Mouse (Mus musculus) gastrocnemius, postnatal 36 days (tissue): ENCODE results near the gene Mgrn1. TPM values are rescaled to one million over a fixed set of nuclear protein-coding genes. Genes with fewer than 3 reads are reported as not detected.

Source experiments
- DNase-seq, 2 experiments: peaks; one replicate each; pipeline ENCODE4 v3.0.0; 2022
- intact Hi-C: fragments of 180-260 bp; cut with DNase I; formaldehyde crosslinking; loops from one replicate; pipeline ENCODE4 v1.15.1; 2025
- total RNA-seq, 2 experiments: library from RNA; stranded (reverse); gene quantifications; 2 replicates each; pipeline ENCODE4 v1.2.3; 2021

The Mgrn1 gene
- total RNA-seq, 2 experiments from 2014 or later, result 49.4 to 52.7 TPM

DNA sequence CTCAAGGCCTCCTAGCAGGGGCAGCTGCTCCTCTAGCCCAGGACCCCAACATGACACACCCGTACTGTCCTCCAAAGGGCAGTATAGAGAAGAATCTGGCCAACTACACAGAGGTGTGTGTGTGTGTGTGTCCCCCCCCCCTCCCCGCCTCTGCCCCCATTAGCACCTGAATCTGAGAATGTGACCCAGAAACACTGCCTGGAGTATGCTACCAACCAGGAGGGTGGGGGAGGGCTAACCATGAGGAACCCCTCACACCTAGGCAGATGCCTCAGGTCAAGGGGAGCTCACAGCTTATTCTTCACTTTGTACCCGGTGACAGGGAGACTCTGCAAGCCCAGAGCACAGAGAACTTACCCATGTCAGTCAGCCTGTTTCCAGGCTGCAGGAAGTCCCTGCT, 8.3 kb upstream of the Mgrn1 start:
- no peak for DNase-seq
- intact Hi-C loops, result loop anchor here (2.0 kb wide), 1 partner anchor 35 kb away; no protein-coding TSS in a partner anchor

DNA sequence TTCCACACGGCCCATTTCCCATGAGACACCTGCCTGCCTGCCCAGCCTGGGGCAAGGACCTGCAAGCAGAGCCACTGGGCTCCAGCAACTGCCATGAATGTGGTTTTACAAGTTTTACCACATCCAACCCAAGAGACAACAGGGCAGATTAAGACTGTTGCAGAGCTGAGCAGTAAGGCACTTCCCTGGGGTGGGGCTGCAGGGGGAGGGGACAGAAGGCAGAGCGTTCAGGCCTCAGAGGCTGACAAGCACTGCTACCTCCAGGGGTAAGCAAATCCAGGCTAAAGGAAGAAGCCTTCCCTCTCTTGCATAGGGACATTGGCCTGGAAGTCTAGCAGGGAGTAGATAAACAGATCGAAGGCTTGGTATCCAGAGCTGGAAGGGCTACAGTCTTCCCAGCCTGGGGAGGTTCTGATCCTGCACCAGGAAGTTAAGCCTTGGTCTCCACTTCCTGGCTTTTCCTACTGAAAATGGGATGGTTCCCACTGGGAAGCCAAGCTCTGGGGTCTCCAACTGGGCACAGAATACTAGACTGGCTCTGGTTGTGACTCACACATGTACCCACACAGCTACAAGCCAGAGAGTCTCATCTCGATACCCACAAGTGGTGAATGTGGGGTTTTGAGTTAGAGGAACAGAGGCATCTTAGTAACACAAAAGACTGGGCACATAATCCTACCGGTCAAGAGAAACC, 7.7 kb upstream of the Mgrn1 start:
- no peak for DNase-seq
- intact Hi-C loops, result no loop called here

DNA sequence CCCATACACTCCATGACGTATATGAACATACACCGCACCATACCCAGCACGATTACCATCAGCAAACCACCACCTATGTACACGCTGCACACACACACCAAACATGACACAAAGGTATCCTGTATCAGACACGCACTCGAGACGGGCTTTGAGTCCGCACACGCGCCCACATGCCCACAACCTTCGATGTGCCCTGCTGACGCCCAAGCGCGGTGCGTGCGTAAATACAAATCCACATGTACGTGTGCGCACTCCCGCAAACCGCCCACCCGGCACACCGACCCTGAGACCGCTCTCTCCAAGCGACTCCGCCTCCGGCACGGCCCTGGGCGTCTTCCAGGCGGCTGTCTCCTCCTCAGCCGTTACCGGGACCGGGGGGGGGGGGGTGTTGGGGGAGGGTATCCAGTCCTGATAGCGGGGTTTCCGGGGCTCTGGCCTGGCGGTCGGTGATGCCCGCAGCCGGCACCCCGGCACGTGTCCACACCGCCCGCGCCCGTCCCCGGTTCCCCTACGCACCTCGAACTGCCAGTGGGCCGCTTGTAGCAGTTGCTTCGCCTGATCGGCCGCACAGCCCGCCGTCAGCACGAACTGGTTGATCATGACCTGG, 6.8 kb upstream of the Mgrn1 start:
- intact Hi-C loops, result no loop called here
- DNase-seq, result no peak

DNA sequence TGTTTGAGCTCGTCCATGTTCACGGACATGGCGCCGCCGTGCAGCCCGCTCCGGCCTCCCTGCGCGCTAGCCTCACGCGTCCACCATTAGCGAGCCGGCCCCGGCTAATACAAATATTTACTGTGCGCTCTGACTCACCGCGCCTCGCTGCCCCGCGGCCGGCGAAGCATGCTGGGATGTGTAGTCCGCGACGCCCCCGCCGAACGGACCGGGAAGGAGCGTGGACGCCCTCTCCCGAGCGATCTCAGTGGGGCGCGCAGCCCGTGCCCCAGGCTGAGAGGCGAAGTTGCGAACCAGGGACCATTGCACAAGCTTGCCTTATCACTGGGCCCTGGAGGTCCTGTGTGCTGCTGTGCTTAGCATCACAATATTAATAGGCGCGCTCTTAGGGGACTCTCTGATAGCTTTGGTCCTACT, 6.3 kb upstream of the Mgrn1 start:
- DNase-seq, result peak; percentile 86 to 89
- intact Hi-C loops, result no loop called here

DNA sequence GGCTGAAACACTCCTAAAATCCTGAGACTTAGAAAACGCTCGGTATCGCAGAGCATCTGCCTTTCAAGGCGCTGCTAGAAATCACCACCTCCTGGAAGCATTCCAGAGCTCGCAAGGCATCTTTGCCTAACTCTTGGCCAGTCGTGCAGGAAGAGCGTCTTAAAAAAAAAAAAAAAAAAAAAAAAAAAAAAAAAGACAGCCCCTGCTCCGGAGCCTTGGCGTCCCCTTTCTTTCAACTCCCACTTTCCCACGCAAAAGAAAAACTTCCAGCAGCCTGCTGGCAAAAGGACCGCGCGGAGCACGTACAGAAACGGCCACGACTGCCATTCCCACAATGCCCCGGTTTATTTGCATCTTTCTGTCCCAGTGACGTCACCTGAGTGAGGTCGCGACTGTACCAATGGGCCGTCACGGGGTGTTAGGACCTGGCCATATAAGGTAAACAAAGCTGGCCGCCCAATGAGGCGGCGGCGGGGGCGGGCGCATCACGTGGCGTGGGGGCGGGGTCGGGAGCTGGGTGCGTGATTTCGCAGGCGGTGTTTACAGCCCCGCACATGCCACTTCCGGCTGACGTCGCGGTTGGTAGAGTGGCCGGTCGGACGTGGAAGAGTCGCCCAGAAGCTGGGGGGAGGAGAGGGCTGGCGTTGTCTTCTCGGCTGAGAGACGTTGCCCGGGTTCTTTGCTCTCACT, 5.8 kb upstream of the Mgrn1 start, which contains the start of gene Ubald1:
Gene Ubald1 (minus strand): TSS at position 180 of the 690 bp plus-strand sequence.
- DNase-seq, result peak; percentile 91 to 96
- intact Hi-C loops, result no loop called here

DNA sequence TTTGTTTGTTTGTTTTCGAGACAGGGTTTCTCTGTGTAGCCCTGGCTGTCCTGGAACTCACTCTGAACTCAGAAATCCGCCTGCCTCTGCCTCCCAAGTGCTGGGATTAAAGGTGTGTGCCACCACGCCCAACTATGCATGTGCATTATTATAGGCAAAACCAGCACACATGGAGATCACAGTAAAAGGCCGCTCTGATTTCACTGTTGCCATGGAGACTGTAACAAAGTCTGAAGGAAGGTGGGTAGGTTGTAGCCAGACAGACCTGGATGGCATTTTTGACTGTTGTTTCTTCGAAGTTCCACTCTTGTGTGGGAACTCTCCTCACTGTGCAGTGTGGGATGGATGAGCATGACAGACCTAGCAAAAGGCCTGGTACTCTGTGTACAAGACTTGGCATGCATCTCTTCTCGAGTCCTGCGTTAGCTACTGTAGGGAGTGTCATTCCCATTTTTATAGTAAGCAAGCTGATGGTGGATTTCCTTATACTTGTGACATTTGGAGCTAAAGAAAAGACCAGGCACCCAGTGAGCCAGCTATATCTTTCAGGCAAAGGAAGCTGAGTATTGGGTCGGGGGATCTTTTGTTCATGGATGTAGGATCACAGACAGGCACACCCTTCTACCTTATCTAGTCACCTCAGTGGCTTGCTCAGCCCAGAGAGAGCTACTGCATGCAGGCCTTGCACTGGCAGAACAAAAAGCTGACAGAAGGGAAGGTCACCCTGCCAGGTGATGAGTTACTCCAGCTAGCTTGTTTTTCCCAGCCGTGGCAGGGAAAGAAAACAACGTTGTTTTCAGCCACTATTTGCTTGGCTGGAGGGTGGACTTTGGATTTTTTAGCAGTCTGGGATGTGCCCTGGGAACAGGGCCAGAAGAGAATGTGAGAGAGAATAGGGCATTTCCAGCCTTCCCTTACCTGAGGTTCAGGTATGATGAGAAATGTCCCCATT, 4.4 kb upstream of the Mgrn1 start:
- intact Hi-C loops, result no loop called here
- DNase-seq, result no peak

DNA sequence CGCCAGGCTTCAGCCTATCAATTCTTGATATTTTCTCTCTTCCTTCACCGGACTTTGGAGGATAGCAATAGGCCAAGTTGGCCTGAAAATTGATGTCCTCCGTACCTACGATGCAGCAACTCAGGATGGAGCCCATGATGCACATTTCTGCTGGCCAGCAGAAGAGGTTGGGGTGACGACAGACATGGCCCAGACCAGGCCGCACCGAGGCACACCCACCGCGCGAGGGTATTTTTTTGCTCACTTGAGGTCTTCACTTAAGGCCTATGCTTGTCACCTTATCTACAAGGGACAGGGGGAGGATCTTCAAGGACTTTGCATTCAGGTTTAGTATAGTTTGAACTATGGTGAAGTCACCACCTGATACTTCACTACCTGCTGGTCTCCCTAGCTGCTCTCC, 1.1 kb upstream of the Mgrn1 start:
- intact Hi-C loops, result no loop called here
- no peak for DNase-seq

DNA sequence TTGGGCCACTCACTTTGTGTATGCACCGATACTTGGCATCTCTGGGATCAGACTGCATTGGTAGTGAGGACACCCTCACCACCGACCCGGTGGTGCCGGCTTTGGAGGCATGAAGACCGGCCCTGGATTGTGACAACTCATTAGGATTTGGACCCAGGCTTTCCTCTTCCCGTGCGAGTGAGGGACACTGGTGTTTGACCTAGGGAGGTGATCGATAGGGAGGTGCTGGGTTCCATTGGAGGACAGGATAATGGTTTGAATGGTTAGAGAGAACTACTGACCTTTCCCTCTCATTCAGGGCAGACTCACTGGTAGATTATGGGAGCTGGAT, 606 bp downstream of the Mgrn1 start:
- intact Hi-C loops, result no loop called here
- DNase-seq, result no peak

DNA sequence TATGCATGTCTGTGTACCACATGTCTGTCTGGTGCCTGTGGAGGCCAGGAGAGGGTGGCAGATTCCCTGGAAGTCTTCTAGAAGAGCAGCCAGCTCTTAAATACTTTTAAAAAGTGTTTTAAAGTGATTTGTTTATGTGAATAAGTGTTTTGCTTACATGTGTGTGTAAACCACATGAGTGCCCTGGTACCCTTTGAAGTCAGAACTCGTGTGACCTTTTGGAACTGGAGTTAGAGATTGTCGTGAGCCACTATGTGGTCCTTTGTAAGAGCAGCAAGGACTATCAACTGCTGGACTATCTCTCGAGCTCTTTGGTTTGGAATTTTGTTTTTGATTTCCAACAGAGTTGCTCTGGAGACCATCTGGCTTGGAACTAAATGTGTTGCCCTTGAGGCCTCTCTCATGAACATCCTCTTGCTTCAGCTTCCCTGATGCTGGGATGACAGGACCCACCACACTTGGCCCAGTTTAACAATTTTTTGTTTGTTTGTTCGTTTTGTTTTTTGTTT, 4.2 kb downstream of the Mgrn1 start:
- no peak for DNase-seq
- intact Hi-C loops, result no loop called here

DNA sequence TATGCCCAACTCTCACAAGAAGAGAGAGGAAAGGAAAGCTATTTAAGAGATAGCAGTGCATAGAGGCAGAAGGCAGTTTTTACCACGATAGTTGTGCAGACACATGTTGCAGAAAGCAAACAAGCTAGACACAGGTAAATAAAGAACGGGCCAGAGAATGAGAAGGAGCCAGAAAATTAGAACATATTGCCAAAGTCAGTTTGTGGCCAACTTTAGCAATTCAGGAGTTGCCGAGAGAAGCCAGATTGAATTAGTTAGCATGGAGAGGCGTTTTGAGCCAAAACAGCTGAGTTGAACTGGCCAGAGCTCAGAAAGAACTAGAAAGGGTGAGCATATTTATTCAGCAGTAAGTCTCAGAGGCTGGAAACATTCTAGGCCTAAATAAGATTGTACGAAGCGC, 6.1 kb downstream of the Mgrn1 start:
- DNase-seq, result no peak
- intact Hi-C loops, result no loop called here

DNA sequence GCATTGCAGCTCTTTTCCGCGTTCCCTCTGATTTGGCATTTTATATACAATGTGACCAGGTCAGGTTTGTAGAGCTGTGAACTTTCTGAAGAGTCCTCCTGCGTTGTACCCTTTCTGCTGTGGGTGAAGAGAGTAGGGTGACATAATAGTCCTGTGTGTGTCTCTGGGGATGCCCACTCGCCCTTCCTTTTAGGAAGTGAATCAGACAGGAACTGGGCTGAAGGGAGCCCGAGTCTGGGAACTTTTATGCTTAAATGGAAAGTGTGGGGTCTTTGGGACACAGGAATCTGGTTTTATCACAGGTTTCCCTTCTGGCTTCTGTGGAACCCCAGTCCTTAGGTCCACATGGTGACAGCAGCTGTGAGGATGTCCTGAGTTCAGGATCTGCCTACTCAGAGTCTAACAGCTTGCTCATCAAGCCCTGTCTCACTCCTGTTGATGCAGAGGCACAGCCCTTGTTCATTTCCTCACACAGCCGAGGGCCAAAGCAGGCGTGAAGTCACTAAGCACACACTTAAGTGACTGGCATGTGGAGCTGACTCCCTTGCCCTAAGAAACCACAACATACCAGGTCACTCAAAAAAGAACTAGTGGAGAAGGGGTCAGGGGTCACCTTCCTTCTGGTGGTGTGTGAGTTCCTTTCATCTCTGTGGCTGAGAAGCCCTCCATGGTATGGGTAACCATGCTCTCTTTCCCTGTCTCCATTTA, 8.3 kb downstream of the Mgrn1 start:
- intact Hi-C loops, result no loop called here
- no peak for DNase-seq

DNA sequence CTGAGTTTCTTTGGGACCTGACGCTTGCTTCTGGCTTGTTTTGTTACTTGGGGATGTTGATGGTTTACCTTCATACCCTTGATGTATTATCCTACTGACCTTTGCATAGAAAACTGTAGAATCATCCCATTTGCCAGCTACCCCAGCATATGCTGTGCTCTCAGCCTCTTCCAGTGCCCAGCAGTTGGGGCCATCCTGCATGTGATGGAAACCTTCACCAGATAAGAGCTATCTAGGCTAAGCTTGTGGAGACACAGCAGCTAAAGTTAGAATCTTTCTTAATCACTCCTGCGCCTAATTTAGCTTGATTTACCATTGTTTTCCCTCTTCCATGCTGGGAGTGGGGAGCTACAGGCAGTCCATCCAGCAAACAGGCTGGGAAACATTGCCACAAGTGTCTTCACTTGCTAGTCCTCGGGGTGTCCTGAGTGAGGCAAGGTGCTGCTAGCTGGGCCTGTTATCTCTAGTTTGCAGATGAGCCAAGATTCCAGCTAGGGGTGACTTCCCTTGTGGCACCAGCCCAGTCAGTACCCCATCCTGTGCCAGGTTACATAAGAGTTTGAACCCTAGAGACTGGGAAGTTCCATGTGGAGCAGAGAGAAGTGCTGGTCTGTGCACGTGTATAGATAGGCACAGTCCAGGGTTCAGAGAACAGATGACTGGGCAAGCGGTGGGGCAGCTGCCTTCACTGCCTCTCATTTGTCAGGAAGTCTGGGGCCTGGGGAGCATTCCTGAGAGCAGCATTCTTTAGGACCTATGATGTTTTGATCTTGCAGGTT, 10.4 kb downstream of the Mgrn1 start:
- intact Hi-C loops, result no loop called here
- peak in 1 of 2 experiments; percentile 44 for DNase-seq

DNA sequence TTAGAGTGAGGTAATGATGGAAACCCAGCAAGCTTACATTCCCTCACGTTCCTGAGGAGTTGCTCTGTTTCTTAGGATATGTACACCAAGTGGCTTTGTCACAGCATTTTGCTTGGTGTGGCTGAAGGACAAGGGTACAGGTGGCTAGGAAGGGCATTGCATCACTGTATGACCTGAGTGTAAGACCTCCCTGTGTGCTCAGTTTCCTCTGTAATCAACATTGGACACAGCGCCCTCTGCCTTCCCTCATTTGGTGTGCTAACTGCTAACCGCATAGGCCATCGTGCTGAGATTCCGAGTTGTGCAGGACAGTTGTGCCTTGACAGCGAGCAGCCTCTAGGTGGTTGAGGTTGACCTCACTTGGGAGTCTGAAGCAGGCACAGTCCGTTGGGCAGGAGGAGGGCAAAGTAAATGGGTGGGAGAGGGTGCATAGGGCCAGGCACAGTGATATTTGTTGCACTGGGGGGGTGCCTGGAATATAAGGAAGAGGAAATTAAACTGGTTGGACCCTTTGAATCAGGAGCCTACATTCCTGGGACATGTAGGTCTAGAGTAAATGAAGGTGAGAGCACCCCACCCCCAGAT, 11.2 kb downstream of the Mgrn1 start:
- DNase-seq, result no peak
- intact Hi-C loops, result no loop called here

DNA sequence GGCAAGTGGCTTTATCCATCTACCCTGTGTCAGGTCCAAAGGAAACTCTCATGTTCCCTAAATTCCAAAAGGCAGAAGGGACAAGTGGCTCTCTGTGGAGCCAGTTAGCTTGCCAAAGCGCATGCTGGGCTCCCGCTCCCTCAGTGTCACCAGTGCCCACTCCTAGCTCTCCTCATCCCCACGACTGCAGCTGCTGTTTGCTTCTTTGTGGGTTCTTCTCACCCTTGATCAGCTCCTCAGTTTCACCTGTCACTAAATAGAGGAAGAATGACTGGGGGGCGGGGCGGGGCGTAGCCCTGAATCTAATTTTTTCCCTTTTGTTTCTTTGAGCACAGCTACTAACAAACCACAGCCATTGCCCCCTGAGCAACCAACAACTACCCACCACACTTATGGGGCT, 12.8 kb downstream of the Mgrn1 start:
- intact Hi-C loops, result no loop called here
- no peak for DNase-seq

DNA sequence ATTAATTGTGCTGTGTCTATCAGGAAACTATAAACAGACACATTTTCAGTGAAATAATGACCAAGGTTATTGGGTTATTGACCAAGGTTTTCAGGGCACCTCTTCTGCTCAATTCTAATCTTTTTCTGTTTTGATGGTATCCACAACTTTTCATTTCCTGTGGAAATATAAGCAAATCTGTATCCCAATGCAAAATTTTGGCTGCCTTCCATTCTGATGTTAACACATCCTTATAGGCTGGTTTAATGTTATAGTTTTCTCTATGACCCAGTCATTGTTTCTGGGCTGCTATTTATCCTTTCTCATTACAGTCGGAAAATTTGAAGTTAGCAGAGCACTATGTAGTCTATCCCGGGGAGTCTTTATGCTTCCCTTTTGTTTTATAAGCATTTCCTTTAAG, 13.7 kb downstream of the Mgrn1 start:
- intact Hi-C loops, result no loop called here
- DNase-seq, result no peak

DNA sequence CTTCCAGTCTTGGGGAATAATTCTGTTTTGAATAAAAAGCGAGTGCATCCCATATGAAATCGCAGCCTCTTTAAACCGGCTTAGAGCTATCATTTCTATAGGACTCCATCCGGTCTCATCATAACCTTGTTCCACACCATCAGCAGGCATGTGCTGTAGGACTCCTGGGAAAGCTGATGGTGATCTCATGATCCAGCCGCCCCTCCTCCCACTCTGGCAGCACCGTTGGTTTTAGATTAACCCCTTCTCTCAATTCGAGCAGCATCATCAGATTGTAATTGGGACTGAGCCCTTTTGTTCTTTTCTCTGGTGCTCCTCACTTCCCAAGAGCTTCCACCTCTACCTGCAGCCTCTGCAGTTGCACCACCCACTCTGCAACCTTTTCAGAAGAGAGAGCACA, 15.1 kb downstream of the Mgrn1 start:
- intact Hi-C loops, result no loop called here
- DNase-seq, result no peak

DNA sequence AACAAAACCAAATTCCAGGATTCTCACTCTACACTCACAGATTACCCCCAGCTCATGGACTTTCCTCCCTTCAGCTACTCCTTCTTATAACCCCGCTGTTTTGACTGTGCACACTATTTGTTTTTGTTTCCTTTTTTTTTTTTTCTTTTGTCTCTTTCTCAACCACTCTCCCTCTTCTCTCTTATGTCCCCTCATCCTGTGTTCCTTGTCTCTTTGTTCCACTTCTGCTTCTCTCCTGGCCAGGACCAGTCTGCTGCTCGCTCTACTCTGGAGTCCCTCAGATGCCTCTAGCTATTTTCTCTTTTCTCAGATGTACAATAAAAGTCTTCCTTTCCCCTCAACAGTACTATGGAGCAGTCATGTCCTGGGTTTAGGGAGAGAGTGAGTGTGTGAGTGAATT, 16.3 kb downstream of the Mgrn1 start:
- intact Hi-C loops, result no loop called here
- DNase-seq, result no peak

DNA sequence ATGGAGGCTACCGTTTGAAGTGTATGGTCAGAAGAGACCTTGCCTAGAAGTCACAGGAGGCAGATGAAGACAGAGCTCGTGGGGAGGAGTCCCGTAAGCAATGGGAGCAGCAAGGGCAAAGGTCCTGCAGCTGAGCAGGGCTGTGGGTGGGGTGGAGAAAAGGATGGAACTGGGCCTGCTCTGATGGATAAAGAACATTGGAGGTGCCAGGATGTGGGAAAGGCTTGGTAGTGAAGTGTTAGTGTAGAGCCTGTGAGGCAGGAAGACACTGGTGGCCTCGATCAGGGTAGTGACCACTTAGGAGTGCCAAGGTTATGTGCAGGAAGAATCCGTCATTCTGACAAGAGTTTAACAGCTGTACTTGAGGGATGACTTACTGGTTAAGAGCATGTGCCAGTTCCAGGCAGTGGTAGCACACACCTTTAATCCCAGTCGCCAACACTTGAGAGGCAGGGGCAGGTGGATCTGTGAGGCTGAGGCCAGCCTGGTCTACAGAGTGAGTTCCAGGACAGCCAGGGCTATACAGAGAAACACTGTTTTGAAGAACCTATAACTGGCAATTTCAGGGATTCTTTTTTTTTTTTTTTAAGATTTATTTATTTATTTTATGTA, 17.5 kb downstream of the Mgrn1 start:
- intact Hi-C loops, result no loop called here
- DNase-seq, result no peak
